Mouse (Mus musculus) kidney, adult 18-20 months (tissue): ENCODE measurements around the gene Rbfox2.
"Not testable (repeated sequence)": the region's sequence is repeated elsewhere in the genome, so short reads cannot be mapped to it uniquely, and the experiment has no call there.

Source experiments
- DNase-seq: peaks from one replicate; pipeline ENCODE4 v3.0.0; 2021

Rbfox2 gene

DNA sequence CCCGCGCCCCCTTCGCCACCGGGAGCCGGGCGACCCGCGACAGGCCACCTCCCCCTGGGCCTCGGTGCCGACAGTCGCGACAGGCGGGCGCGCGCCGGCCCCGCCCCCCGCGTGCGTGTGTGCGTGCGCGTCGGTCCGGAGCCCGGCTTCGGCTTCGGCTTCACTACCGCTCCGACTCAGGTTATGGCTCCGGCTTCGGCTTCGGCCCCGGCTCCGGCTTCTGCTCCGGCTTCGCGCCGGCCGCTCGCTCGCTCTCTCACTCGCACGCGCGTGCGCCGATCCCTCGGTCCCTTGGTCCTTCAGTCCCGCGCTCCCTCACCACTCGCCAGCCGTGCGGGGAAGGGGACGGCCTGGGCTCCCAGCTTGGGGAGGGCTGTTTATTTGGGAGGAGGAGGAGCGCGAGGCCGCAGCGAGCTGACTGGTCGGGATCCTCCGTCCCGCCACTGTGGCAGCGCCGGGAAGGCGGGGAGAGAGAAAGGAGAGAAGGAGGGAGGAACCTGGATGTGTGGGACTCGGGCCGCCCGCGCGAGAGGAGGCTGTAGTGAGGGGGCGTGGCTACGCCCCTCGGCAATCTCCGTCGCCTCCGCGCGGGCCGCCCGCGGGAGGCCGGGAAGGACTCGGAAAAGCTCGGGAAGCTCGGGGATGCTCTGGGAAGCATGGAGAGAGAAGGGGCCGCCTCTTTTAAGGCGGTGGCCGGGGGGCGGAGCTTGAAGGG lies at the start of gene Rbfox2:
Gene Rbfox2, minus strand, starts transcription at position 458 of the 715 bp plus-strand sequence.
- DNase-seq, result peak; percentile 91

DNA sequence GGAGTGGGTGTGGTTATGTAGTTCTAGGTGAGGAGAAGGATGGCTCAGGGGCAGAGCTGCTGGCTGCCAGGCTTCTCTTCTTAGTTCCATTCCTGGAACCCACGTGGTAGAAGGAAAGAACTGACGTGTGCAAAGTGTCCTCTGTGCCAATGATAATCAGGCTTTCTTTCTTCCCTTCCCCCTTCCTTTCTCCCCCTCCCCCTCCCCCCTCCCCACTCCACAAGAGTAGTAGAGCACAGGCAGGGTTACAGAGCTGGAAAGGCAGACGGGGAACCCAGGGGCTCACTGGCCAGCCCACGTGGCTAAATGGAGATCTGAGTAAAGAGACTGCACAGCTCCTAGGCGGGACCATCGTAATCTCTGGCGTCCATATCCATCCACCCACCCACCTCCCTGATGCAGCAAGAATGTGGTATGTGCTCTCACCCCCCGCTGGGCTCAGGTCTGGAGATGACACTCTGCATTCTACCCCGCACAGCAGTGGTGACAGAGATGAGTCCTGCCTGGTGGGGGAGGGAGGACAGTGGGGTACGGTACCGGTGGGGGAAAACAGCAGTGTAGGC lies 49.5 kb upstream of the Rbfox2 start:
- DNase-seq, result no peak

DNA sequence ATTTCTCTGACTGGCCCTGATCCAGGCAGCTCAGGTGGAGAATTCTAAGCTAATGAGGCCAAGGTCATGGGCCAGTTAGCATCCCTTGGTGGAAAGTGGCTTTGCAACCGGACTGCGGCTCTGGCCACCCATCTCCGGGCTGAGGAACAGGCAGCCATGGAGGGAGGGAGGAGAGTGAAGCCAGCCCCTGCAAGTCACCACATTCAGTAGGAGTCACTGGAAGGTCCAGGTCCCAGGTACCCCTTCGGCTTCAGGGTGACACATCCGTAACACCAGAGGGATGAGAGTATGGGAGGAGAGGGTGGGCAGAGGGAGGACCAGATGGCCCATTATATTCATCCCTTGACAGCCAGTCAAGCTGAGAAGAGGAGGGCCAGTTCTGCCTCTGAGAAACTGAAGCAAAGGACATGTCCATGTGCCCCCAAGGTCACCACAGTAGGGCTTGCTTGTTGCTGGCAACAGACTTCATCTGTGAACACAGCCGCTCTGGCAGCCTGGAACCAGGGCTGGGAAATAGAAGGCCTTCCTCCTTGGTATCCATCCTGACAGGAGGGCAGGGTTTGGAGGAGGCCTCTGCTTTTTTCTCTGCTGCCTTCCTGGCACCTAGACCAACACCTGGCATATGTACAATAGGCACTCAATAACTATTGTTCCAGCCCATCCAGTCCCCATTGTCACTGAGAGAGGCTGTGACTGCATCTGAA lies 48.2 kb upstream of the Rbfox2 start:
- DNase-seq, result no peak

DNA sequence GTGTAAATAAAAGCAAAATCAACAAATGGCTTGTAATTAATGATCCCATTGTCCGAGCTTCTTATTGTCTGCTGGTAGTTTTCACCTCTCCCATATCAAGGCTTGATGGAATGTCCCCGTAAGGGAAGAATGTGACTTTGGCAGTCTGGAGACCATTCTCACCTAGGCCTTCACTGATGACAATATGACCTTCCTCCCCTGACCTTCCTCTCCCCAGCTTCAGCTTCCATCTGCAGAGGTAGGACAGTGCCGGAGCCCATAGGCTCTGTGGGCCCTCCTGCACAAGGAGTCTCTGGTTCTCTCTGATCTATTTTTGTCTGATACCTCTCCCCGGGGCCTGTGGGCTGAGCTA lies 47.7 kb upstream of the Rbfox2 start:
- no peak for DNase-seq

DNA sequence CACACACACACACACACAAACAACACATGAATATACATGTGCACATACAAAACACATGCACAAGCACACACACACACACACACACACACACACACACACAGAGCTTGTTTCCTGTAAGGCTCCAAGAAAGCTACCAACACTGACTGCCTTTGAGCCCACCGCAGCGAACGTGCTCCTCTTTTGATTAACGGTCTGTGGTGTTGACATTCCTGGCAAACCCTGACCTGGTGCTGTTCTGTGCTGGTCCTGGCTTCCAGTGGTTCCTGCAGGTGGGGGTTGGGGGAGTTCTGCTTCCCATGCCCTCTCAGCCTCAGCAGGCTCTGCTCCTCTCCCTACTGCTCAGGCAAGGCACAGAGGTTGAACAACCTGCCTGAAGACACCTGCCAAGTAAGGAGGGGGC lies 47.0 kb upstream of the Rbfox2 start:
- no peak for DNase-seq

DNA sequence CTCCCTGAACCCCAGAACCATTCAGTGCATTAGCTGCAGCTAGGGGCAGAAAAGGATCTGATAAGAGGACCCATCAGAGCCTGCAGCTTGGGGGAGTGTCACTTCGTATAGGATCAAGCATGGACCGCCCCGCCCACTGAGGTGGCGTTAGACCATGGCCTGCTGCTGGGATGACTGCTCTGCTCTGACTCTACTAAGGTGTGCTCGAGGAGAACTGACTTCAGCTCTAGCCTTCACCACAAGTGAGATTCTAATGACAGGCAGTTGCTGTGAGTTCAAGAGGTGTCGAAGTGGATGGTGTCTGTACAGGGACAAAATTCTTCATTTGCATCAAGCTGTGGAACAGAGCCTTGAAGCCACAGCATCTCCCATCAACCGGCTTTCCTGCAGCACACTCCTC lies 46.1 kb upstream of the Rbfox2 start:
- DNase-seq, result no peak

DNA sequence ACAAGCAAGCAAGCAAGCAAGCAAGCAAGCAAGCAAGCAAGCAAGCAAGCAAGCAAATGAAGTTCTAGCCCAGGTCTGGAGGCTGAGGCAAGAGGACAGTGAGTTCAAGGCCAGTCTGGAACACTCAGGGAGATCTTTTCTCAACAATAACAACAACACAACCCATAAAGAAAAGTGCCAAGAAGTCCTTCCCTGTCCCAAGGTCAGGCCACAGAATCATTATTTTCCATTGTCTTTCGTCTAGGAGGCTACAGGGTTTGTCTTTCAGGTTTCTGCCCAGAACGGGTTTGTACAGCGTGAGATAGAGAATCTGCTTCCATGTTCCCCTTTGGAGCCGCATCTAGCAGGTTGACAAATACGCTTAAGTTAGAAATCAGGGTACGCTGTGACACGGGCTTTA lies 43.3 kb upstream of the Rbfox2 start:
- no peak for DNase-seq

DNA sequence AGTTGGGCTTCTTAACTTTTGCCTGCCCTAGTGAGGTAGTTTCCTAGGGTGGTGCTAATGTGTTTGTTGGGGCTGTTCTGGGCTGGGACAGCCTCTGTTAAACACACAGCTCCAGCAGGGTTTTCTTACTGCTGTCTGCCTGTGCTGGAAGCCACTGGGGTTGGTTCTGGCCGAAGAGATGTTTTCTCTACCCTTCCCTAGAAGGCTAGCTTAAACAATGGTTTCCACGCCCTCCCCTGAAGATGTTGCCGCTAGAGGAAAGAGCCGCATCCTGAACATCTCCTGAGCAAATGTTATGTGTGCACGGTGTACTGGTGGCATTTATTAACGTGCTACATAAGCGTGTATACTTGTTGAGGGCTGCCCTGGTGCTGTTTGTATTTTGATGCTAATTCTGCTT lies 41.3 kb upstream of the Rbfox2 start:
- DNase-seq, result no peak

DNA sequence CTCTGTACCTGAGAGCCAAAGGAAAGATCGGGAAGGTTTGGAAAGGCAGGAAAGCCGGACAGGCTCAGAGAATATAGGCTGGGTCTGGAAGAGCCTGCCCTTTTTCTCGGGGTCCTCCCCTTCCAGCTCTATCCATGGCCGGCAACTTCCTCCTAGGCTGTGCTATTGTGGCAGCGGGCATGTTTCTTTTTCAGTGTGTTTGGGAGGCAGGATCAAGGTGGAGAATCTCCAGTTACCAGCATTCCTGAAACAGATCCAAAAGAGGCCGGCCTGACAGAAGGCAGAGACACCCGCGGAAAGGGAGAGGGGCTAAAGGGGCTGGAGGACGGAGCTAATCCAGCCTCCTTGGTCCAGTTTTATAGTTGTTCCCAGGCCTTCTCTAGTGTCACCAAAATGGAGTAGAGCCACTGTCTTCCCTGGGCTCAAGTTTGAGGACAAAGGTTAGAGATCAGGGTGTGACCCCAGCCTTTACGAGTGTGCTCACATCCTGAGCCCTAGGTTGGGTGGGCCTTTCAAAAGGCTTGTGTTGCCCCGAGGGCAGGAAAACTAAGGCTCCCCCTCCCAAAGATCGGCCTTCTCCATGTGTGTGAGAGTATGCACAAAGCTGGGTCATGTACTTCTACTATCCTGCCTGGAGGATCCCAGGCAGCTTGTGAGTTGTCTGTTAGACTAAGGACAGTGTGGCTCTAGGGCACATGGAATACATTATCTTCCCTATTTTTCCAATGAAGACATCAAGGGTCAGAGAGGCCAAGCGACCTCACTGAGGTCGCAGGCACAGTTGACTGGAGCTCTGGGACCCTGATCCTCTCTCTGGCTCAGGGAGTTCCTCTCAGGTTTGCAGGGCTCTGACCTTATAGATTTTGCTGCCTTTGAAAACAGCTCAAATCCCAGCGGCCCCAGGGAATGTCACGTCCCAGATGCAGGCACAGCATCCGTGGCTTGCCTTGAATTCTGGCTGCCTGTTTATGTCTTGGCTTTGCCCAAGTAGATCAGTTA lies 37.6 kb upstream of the Rbfox2 start:
- no peak for DNase-seq

DNA sequence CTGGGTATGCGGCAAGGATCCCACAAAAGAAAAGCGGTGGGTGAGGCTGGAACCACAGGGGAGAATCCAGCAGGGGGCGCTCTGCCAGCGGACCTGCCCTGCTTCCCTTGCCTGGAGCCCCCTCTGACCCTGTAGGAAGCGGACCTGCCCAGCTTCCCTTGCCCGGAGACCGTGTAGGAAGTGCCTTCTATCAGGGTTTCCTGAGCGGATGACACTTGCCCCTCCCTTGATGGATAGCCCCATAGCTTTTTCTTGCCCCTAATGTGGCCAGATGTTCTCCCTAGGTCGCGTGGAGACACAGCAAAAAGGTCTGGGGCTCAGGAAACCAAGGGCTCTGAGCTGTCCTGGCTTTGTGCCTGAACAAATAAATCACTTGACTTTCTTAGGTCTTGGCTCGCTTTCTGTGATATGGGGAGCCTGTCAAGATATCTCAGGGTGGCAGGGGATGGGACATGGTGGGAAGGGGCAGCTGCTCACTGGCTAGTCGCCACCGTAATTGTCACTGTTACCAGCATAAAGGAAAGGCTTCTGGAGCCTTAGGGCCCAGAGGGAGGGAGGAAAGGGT lies 36.8 kb upstream of the Rbfox2 start:
- peak; percentile 82 for DNase-seq

DNA sequence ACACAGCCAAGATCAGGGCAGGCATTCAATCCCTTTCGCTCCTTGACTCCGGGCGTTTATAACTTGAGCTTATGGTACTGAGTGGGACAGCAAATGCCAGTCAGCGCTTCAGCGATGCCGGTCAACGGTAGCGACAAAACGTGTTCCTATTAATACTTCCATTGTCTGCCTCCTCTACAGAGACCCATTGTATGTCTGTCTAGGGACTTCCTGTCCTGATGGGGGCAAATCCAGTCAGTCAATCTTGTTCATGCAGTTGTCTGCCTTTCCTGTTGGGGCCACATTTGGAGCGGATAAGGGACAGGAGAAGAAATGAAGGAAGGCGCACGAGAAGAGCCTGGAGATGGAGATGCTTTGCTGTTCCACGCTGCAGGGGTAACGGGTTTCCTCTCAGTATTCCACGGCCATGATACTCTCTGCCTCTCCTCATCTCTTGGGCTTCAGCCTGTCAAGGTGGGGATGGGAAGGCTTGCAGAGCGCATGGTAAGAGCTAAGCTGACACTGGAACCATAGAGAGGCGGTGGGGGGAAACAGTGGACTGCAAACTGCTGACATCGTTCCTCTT lies 36.2 kb upstream of the Rbfox2 start:
- DNase-seq, result no peak

DNA sequence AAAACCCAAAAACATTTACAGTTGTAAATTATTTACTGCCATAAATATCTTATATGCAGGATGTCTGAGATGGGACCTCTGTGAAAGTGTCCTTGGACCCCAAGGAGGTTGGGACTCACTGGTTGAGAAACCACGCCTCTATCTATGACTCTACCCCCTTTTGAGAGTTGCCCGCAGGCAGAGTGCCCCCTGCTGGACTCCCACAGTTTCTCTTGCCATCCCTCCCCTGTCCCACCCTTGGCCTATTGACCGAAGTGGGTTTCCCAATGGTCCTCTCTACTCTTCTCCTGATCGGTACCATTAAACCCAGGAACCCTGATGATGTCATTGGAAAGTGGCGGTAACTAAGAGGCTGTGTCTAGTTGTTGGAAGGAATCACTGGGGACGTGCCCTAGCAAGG lies 35.2 kb upstream of the Rbfox2 start:
- DNase-seq, result no peak

DNA sequence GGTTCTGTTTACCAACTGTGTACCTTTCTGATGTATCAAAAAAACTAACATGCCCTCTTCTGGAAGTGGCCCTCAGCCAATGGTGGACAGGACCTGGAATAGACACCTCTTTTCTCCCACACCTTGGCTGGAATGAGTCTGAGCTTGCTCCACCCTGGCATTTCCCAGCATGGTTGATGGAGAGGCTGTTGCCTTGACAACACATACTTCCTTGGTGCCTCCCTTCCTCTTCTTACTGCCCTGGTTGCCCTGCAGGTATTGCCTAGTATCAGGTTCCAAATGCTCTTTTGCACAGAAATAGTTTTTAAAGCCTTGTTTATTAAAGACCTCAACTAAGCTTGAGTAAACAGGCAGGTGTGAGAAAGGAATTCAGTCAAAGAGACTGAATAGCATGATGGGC lies 33.8 kb upstream of the Rbfox2 start:
- DNase-seq, result no peak

DNA sequence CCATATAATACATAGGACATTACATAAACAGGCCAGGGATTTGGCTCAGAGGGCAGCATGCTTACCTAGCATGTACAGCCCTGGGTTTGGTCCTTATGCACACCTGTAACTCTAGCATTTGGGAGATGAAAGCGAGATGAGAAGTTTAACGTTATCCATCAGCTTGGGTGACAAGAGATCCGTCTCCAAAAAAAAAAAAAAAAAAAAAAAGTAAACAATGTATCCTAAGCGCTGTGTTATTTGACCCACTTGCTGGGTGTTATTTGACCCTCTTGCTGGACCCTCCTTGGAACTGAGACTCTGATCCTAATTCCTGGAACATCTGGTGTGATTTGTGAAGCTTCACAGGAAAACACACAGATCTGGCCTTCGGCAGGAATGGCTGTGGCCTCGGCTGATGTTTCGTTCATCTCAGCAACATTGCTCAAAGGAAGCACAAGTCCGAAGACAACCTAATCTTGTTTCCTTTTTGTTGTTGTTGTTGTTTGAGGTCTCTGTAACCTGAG lies 32.2 kb upstream of the Rbfox2 start:
- no peak for DNase-seq

DNA sequence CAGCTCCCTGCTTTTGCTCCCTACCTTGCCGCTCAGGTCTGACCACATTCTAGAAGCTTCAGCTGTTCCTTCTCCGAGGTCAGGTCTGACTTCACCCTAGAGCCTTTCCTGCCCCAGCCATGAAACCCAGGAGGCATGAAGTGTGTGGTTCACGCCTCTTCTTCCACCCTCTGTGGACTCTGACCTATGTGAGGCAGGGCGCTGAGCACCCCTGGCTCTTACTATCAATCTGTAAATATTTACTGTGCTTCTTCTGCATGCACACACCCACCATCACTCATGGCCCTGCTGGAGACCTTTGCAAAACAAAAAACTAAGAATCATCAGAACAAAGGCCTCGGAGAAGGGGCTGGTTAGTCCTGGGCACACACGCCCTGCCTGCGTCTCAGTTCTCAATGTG lies 31.6 kb upstream of the Rbfox2 start:
- DNase-seq, result peak; percentile 41

DNA sequence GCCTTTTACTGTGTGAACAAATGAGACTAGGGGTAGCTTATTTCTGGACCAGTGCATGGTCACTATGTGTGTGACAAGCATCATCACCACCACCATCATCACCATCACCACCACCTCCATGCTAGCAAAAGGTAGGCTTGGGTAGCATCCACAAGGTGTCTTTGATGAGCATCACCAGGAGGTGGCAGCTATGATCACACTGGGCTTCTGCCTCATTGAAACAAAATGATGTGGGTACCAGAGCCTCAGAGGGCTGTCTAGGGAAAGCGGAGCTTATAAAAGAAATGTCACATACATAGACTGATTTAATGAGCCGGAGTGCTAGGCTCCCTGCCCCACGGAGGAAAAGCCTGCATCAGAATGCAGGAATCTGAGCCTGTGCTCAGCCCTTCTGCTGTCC lies 31.1 kb upstream of the Rbfox2 start:
- DNase-seq, result no peak

DNA sequence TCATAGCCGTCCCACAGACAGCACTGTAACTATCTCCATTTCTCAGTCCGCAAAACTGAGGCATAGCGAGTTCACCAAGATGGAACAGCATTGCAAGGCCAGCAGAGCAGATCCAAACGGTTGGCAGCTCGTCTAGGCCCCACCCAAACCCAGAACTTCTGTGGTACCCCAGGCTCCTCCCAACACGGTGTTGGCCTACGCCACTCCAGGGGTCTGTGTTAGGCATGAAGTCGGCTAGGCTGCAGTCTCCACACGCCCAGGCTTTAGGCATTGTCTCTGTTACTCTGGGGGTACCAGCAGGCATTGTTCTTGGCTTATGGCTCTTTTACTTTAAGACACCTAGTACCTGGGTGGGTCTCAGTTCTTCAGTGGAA lies 30.2 kb upstream of the Rbfox2 start:
- DNase-seq, result no peak

DNA sequence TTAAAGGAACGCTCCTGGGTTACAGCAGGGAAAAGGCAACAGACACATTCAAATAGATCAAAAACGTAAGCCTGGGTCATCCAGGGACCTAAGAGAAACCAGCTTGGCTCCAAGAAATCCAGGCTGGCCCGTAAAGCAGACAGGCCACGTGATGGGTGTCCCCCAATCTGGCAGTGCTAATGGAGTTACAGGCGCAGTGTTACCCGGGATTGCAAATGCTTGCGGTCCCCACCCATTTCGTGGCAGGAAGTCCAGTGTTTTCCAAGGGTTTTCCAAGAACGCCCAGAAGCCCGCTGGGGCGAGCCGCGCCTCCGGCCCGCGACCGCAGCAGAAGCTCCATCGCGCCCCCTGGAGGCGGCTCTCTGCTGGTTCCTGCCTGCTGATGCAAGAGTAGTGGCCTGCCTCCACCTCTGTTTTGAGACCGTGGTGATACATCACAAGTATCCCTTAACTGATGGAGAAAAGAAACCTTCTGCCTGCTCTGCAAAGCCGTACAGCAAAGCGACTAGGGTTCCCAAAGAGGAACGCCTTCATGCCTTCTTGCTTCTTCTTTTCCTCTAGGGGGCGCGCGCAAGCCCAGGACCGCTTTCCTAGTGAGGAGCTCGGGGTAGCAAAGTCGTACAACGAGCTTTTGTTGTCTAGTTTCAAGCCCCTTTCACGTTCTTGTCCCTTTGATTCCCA lies 29.6 kb upstream of the Rbfox2 start:
- peak; percentile 93 for DNase-seq

DNA sequence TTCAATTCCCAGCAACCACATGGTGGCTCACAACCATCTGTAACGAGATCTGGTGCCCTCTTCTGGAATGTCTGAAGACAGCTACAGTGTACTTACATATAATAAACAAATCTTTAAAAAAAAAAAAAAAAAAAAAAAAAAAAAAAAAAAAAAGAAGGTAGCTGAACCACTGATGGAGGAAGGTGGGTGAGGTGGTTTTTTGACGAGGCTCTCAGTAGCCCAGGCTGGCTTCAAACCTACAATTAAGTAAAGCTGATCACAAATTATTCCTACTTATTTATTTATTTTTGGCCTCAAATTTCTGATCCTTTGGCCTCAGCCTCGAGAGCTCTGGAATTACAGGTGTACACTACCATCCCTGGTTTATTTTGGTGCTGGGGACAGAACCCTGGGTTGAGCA lies 28.4 kb upstream of the Rbfox2 start:
- DNase-seq, result not testable (repeated sequence)

DNA sequence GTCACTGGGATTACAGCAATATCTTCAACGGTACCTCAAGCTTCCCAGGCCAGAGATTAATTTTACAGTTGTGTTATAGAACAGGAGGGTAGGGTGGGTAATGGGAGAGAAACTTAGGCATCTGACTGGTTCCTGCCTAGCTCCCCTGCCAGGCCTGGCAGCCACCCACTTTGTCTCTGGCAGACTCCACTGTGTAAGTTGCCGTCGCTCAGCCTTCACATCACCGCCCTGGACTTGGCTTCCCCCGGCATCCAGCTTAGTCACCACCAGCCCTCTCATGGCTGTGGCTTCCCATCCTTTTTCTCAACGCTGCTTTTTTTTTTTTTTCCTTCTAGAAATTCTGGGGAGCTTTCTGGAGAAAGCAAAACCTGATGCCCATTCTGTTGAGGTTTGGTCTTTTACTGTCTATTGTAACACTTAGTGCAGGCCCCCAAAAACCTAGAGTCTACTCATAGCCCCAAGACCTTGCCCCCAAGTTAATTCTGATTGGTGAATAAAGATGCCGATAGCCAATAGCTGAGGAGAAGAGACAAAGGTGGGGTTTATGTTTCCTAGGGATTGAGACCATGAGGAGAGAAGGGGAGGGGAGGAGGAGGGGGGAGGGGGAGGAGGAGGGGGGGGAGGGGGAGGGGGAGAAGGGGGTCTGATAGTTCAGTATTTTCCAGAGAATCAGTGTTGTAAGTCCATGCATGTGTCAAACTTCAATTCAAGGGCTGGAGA lies 25.6 kb upstream of the Rbfox2 start:
- no peak for DNase-seq

DNA sequence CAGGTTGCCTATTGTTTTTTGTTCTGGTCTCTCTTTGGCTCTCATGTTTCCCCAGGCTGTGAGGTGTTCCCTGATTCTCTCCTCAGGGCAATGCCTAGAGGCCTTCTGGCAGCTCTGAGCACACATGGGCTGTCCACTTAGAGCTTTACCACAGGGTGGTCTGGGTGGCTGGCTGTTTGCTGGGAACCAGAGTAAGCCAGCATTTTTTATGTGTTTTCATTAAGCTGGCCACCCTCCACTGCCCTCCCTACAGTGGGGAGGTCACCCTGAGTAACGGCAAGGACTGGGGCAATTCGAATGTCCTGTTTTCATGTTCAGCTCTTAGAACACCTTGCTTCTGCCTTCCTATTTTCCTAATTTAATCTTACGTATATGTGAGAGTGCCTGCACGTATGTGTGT lies 24.6 kb upstream of the Rbfox2 start:
- no peak for DNase-seq
